Mouse (Mus musculus): ENCODE results near the gene Mterf4.

- TF ChIP-seq POLR2A (IDR thresholded peaks at IDR 0.05; ENCODE audit: borderline replicate concordance, extremely low read depth, low read depth, low read length) (peak; percentile 74; the same call in 1 of the 2 replicates), CTCF (IDR thresholded peaks at IDR 0.05; ENCODE audit: insufficient read depth, low read length) (no peak)
These were observed 37.9 kb upstream of the Mterf4 start for GRCm38 (mm10) chr1:93343504-93344047.

All from lung, adult 2 months (tissue).